Mouse (Mus musculus) kidney, adult 2 months (tissue): Measurements from ENCODE around the gene Thsd7a. TPM values are rescaled to one million over a fixed set of nuclear protein-coding genes. Genes with fewer than 3 reads are reported as not detected.

ENCODE experiments used
- DNase-seq: peaks from one replicate; pipeline ENCODE4 v3.0.0; 2021
- H3K27ac ChIP-seq: fragments of 200-500 bp; 2 replicates; pipeline ENCODE4 v1.5.1; 2012; ENCODE audit warnings: low read depth, low read length, control low read depth, inconsistent platforms; ENCODE audit not compliant: insufficient read depth
- H3K27me3 ChIP-seq: fragments of 200-500 bp; replicated peaks from 2 replicates; pipeline ENCODE4 v1.6.1; 2012; ENCODE audit warnings: mild to moderate bottlenecking, moderate library complexity, low read length, inconsistent platforms; ENCODE audit not compliant: control insufficient read depth, insufficient read depth
- H3K36me3 ChIP-seq: fragments of 200-500 bp; 2 replicates; pipeline ENCODE4 v1.6.1; 2012; ENCODE audit warnings: mild to moderate bottlenecking, moderate library complexity, low read length, inconsistent platforms; ENCODE audit not compliant: control insufficient read depth, insufficient read depth
- H3K4me1 ChIP-seq: fragments of 200-500 bp; 2 replicates; pipeline ENCODE4 v1.6.1; 2011; ENCODE audit warnings: low read length; ENCODE audit not compliant: control insufficient read depth, insufficient read depth
- H3K4me3 ChIP-seq: fragments of 200-500 bp; 2 replicates; pipeline ENCODE4 v1.5.1; 2011; ENCODE audit warnings: mild to moderate bottlenecking, low read depth, low read length, control low read depth; ENCODE audit not compliant: insufficient read depth
- CTCF ChIP-seq: fragments of 200-500 bp; conservative IDR thresholded peaks from 2 replicates; pipeline ENCODE4 v1.5.1; 2011; ENCODE audit warnings: low read depth, mild to moderate bottlenecking, control low read depth, low read length, moderate library complexity, mixed read lengths; ENCODE audit not compliant: insufficient read depth, insufficient read length
- POLR2A ChIP-seq: fragments of 200-500 bp; IDR thresholded peaks from one replicate; pipeline ENCODE4 v1.6.1; 2011; ENCODE audit warnings: low read depth, low read length, control low read depth
- WGBS: fragments of 180-500 bp; shearing (Covaris S2); methylation state at CpG from one replicate; pipeline ENCODE4 v1.1.7; 2018; 5-methylcytosine and 5-hydroxymethylcytosine counted together
- polyA plus RNA-seq: library from polyadenylated mRNA; depleted of rRNA; stranded (reverse); fragments of >200 nt; gene quantifications from 2 replicates; pipeline ENCODE4 v1.2.3, GENCODE M21; 2012

Gene Thsd7a
- polyA plus RNA-seq, 1 experiment: 5.7 TPM

GRCm38 (mm10) chr6:12742791-12743190 lies 6.4 kb downstream of the Thsd7a start:
- no peak for TF ChIP-seq POLR2A
- no peak for TF ChIP-seq CTCF
- no peaks in the 10 kb centered on the region; the same call in 1 of the 2 replicates for H3K27me3 ChIP-seq
- DNase-seq: no peak
- no peak overlapping the region for H3K27ac ChIP-seq
- no peaks in the 10 kb centered on the region for H3K36me3 ChIP-seq
- H3K4me3 ChIP-seq: no peak overlapping the region
- 89% methylated on average over 4 of the region's 4 CpGs for WGBS
- no peaks in the 10 kb centered on the region for H3K4me1 ChIP-seq

GRCm38 (mm10) chr6:12733924-12734323 lies 15.3 kb downstream of the Thsd7a start:
- Histone ChIP-seq H3K27me3 (no peaks in the 10 kb centered on the region; the same call in 1 of the 2 replicates), H3K36me3 (no peaks in the 10 kb centered on the region), H3K4me1 (no peaks in the 10 kb centered on the region), H3K4me3 (no peak overlapping the region), H3K27ac (no peak overlapping the region)
- TF ChIP-seq POLR2A: no peak
- no peak for TF ChIP-seq CTCF
- DNase-seq: no peak
- WGBS: 61% methylated on average over 3 of the region's 3 CpGs

- Histone ChIP-seq H3K36me3 (no peaks in the 10 kb centered on the region), H3K4me3 (no peak overlapping the region), H3K27me3 (no peaks in the 10 kb centered on the region; the same call in 1 of the 2 replicates), H3K27ac (no peak overlapping the region), H3K4me1 (no peaks in the 10 kb centered on the region)
- DNase-seq: no peak
- 93% methylated on average over 8 of the region's 8 CpGs for WGBS
- TF ChIP-seq CTCF (no peak), POLR2A (no peak)
These were observed 33.1 kb downstream of the Thsd7a start for GRCm38 (mm10) chr6:12716071-12716470.

GRCm38 (mm10) chr6:12712581-12712980 lies 36.6 kb downstream of the Thsd7a start:
- no peak for DNase-seq
- no peak overlapping the region for H3K27ac ChIP-seq
- H3K4me3 ChIP-seq: no peak overlapping the region
- H3K36me3 ChIP-seq: no peaks in the 10 kb centered on the region
- WGBS: 70% methylated on average over 3 of the region's 3 CpGs
- TF ChIP-seq POLR2A (no peak), CTCF (no peak)
- no peaks in the 10 kb centered on the region; the same call in 1 of the 2 replicates for H3K27me3 ChIP-seq
- H3K4me1 ChIP-seq: no peaks in the 10 kb centered on the region

GRCm38 (mm10) chr6:12702925-12703324 lies 46.3 kb downstream of the Thsd7a start:
- Histone ChIP-seq H3K27me3 (no peaks in the 10 kb centered on the region), H3K27ac (no peak overlapping the region), H3K4me1 (no peaks in the 10 kb centered on the region), H3K4me3 (no peak overlapping the region), H3K36me3 (no peaks in the 10 kb centered on the region)
- no peak for DNase-seq
- TF ChIP-seq POLR2A (no peak), CTCF (no peak)
- WGBS: 72% methylated on average over 3 of the region's 3 CpGs

GRCm38 (mm10) chr6:12699089-12699488 lies 50.1 kb downstream of the Thsd7a start:
- H3K36me3 ChIP-seq: no peaks in the 10 kb centered on the region
- no peak for DNase-seq
- no peaks in the 10 kb centered on the region for H3K27me3 ChIP-seq
- no peaks in the 10 kb centered on the region for H3K4me1 ChIP-seq
- H3K27ac ChIP-seq: no peak overlapping the region
- TF ChIP-seq POLR2A (no peak), CTCF (no peak)
- WGBS: 73% methylated on average over 2 of the region's 2 CpGs
- no peak overlapping the region for H3K4me3 ChIP-seq

GRCm38 (mm10) chr6:12693689-12694088 lies 55.5 kb downstream of the Thsd7a start:
- Histone ChIP-seq H3K4me1 (no peaks in the 10 kb centered on the region), H3K4me3 (no peak overlapping the region), H3K27me3 (no peaks in the 10 kb centered on the region), H3K36me3 (no peaks in the 10 kb centered on the region), H3K27ac (no peak overlapping the region)
- no peak for DNase-seq
- WGBS: 81% methylated on average over 1 of the region's 1 CpGs
- TF ChIP-seq CTCF: no peak
- TF ChIP-seq POLR2A: no peak
